Mouse (Mus musculus): Measurements from ENCODE around the gene Dmc1. TPM values are rescaled to one million over a fixed set of nuclear protein-coding genes. Genes with fewer than 3 reads are reported as not detected.

Gene Dmc1
- polyA plus RNA-seq, 1 experiment from 2014 or later: 0.15 TPM

DNA sequence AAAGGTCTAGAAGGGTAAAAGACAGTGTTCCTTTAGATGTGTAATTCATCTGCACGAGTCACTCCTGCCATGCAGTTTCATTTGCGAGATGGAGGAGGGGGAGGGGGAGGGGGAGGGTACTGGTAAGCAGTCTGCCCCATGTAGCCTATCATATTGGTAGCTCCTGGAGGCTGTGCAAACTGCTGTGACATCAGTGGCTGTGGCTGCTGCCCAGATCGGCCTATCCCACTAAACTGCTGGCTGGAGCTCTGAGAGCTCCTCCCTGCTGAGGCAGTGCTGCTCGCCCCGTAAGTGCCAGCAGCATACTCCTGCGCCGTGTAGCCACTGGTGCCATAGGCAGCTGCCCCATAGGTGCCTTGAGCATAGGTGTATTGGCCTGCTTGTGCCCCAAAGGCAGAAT, 75.0 kb downstream of the Dmc1 start:
- H3K27me3 ChIP-seq: no peaks in the 10 kb centered on the region
- ChIA-PET POLR2A (interaction anchor here (3.1 kb wide), 1 partner anchor 13 kb away, joined by 11 read pairs; the partner anchor contains the start of gene Kdelr3), CTCF (interaction anchor here (1.1 to 1.3 kb wide), 3 partner anchors 17 to 287 kb away, joined by 3 read pairs; partner anchors contain the start of gene Ddx17)
- ATAC-seq (peak; percentile 46), DNase-seq (ENCODE audit: low read depth, low spot score) (no peak)
- in situ Hi-C loops (cut with MboI; ENCODE audit: low pct_unique_long_range_greater_than_20kb): no loop called here
- TF ChIP-seq CTCF (IDR thresholded peaks at IDR 0.05): no peak

DNA sequence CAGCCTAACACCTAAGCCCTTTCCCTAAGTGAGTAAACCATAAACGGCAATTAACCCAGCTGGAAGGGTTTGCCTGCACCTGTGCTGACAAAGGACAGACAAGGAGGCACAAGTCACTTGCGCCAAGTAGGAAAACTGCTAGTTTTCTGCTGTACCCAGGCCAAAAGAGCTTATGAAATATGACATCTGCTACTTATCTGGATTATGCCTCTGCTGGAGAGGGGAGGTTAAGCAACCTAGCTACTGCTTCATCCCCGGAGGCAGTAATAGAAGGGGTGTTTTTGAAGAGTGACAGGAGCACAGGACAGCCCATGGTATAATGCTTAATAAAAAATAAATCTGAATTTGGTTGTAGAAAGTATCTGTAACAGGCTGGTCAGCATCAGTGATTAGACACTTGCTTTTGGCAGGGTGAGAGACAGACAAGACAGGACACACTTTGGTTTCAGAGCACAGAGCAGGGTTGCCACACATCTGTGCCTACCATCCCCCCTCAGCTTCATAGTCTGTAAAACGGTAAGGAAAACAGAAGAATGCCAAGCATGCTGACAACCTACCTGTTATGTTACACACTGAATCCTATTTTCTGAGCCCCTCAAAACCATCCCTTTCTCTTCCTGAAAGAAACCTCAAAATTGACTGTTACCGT, 76.8 kb downstream of the Dmc1 start:
- ChIA-PET POLR2A (interaction anchor here (1.4 to 3.1 kb wide), 3 partner anchors 11 to 144 kb away, joined by 3 to 11 read pairs (median 5); partner anchors contain the start of gene Kdelr3), CTCF (interaction anchor here (1.0 kb wide), 1 partner anchor 10 kb away, joined by 3 read pairs; no protein-coding TSS in a partner anchor)
- no peak for TF ChIP-seq CTCF (IDR thresholded peaks at IDR 0.05)
- DNase-seq (ENCODE audit: low read depth, low spot score): no peak
- no peak for ATAC-seq
- no peaks in the 10 kb centered on the region for H3K27me3 ChIP-seq
- in situ Hi-C loops (cut with MboI; ENCODE audit: low pct_unique_long_range_greater_than_20kb): no loop called here

DNA sequence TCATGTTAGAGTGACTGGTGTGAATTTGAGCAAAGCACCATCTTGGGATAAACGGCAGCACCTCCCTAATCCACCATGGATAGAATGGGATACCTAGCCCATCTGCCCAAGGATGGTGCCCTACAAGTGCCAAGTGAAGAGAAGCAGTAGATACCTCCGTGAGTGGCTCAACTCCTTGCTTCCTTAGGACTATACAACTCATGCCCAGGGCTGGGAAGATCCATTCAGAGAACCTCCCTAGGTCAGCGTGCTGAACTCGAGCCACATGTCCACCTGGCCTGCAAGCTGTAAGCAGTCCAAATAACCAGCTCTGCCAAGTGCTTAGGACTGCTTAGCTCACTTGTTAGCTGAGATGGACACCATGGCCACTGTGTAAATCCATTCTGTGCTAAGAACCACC, 77.7 kb downstream of the Dmc1 start:
- DNase-seq (ENCODE audit: low read depth, low spot score): no peak
- no peak for TF ChIP-seq CTCF (IDR thresholded peaks at IDR 0.05)
- CTCF ChIA-PET: no interaction called here
- POLR2A ChIA-PET: interaction anchor here (1.4 to 1.9 kb wide), 2 partner anchors 10 to 143 kb away, joined by 3 to 5 read pairs; no protein-coding TSS in a partner anchor
- no peaks in the 10 kb centered on the region for H3K27me3 ChIP-seq
- no peak for ATAC-seq
- in situ Hi-C loops (cut with MboI; ENCODE audit: low pct_unique_long_range_greater_than_20kb): no loop called here

DNA sequence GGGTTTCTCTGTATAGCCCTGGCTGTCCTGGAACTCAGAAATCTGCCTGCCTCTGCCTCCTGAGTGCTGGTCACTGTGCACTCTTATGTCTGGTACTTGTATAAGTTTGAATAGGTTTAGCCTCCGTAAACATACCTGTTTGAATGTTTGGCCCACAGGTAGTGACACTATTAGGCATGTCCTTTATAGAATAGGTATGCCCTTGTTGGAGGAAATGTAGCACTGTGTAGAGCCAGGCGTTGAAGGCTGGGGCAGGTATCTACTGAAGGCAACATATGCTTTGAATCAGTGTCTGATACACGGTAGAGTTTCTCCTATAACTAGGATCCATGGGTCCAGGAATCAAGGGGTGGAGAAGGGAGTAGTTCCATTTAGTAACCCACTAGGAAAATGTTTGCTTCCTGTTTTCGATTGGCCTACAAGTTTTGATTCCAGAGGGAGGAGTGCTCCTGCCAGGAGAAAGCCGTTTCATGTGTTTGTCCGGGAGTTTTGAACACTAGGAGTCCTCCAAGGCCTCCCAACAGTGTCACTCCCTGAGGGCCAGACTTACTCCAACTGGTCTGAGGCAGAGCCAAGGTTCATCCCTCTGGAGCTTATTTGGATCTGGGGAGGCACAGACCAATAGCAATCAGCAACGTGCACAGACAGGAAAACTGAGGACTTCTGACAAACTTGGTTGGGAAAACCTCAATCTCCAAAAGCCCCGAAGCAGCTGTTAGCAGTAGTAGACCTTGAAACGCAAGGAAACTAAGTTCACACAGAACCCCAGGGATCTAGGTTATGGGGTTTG, 78.7 kb downstream of the Dmc1 start:
- DNase-seq (ENCODE audit: low read depth, low spot score) (no peak), ATAC-seq (no peak)
- TF ChIP-seq CTCF (IDR thresholded peaks at IDR 0.05): no peak
- ChIA-PET CTCF (no interaction called here), POLR2A (interaction anchor here (1.9 kb wide), 1 partner anchor 9 kb away, joined by 5 read pairs; no protein-coding TSS in a partner anchor)
- in situ Hi-C loops (cut with MboI; ENCODE audit: low pct_unique_long_range_greater_than_20kb): no loop called here
- no peaks in the 10 kb centered on the region for H3K27me3 ChIP-seq

DNA sequence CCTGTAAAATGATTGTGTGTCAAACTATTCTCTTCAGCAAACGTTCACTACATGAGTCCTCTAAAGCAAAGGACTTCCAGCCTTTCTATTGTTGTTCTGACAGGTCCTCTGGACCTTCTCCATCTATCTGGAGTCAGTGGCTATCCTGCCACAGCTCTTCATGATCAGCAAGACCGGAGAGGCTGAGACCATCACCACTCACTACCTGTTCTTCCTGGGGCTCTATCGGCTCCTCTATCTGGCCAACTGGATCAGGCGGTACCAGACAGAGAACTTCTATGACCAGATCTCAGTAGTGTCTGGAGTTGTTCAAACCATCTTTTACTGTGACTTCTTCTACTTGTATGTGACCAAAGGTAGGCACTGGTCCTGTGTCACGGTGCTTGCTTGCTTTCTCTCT, 79.3 kb downstream of the Dmc1 start:
- CTCF ChIA-PET: no interaction called here
- DNase-seq (ENCODE audit: low read depth, low spot score): no peak
- no peaks in the 10 kb centered on the region for H3K27me3 ChIP-seq
- in situ Hi-C loops (cut with MboI; ENCODE audit: low pct_unique_long_range_greater_than_20kb): no loop called here
- POLR2A ChIA-PET: no interaction called here
- no peak for TF ChIP-seq CTCF (IDR thresholded peaks at IDR 0.05)
- no peak for ATAC-seq

DNA sequence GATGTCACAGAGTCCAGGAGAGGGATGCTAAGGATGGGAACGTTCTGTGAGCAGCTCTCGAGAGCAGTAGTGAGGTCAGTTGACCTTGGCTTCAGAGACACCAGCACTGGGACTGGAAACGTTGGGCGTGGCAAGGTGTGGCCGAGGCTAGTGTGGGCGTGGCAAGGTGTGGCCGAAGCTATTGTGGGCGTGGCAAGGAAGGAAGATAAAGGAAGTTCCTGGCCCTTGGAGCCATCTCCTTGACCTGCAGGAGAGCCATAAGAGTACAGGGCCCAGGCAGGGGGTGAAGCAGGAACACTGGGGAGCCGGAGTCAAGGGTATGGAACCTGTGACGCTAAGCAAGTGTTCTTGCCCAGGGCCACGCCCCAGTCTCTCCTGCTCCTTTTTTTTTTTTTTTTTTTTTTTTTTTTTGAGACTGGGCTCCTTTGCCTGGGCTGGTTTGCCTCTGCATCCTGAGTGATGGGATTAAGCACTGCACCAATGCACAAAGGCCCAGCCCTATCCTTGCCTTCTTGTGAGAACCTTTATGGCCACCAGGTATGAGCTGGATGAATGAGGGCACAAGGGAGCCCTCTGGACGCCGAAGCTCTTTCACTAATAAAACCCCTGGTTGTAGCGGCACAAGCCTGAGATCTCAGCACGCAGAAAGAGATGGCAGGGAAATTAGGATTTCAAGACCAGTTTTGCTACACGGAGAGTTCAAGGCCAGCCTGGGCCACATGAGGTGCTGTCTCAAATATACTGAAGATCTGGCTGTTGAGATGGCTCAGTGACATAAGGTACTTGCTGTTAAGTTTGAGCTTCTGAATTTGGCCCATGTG, 85.3 kb downstream of the Dmc1 start:
- ChIA-PET CTCF (no interaction called here), POLR2A (no interaction called here)
- in situ Hi-C loops (cut with MboI; ENCODE audit: low pct_unique_long_range_greater_than_20kb): no loop called here
- ATAC-seq (no peak), DNase-seq (ENCODE audit: low read depth, low spot score) (no peak)
- no peak for TF ChIP-seq CTCF (IDR thresholded peaks at IDR 0.05)
- no peaks in the 10 kb centered on the region for H3K27me3 ChIP-seq

DNA sequence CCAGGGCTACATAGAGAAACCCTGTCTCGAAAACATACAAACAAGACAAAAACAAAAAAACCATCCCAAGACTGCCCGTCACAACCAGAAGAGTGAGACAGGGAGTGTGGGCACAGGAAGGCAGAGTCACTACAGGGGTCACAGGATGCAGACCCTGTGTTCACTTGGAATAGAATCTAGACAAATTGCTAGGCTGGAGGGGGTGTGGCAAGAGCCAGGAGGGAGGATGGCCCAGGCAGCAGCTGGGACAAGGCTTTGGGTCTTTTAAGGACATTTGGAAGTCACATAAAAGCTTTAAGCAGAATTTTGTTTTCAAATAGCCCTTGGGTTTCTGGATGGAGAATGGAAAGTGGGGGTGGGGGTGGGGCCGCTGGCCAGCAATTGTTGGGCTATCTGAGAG, 86.3 kb downstream of the Dmc1 start:
- CTCF ChIA-PET: no interaction called here
- ATAC-seq (no peak), DNase-seq (ENCODE audit: low read depth, low spot score) (no peak)
- TF ChIP-seq CTCF (IDR thresholded peaks at IDR 0.05): no peak
- no peaks in the 10 kb centered on the region for H3K27me3 ChIP-seq
- POLR2A ChIA-PET: interaction anchor here (0.5 to 2.3 kb wide), 2 partner anchors 13 to 14 kb away, joined by 3 to 6 read pairs; partner anchors contain the start of gene Kcnj4
- in situ Hi-C loops (cut with MboI; ENCODE audit: low pct_unique_long_range_greater_than_20kb): no loop called here

DNA sequence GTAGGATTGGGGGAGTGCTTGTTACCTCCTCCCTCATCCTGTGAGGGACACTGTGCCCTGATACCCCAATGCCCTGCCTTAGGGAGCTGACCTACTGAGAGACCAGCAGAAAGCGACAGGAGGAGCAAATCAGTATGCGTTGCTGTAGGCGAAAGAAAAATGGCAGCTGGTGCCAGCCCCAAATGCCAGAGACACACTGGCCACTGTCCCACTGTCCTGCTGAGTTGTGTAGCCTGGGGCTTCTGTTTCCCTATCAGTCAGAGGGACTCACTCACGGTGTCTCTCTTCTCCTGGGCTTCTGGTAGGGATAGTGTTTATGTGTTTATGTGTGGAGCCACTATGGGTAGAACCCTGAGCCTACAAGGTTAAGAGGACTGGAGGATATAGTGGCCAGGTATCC, 87.2 kb downstream of the Dmc1 start:
- CTCF ChIA-PET: no interaction called here
- no peaks in the 10 kb centered on the region for H3K27me3 ChIP-seq
- no peak for ATAC-seq
- POLR2A ChIA-PET: interaction anchor here (0.5 to 2.3 kb wide), 3 partner anchors 13 to 268 kb away, joined by 3 to 6 read pairs (median 4); partner anchors contain the start of gene Kcnj4
- in situ Hi-C loops (cut with MboI; ENCODE audit: low pct_unique_long_range_greater_than_20kb): no loop called here
- DNase-seq (ENCODE audit: low read depth, low spot score): no peak
- TF ChIP-seq CTCF (IDR thresholded peaks at IDR 0.05): no peak

DNA sequence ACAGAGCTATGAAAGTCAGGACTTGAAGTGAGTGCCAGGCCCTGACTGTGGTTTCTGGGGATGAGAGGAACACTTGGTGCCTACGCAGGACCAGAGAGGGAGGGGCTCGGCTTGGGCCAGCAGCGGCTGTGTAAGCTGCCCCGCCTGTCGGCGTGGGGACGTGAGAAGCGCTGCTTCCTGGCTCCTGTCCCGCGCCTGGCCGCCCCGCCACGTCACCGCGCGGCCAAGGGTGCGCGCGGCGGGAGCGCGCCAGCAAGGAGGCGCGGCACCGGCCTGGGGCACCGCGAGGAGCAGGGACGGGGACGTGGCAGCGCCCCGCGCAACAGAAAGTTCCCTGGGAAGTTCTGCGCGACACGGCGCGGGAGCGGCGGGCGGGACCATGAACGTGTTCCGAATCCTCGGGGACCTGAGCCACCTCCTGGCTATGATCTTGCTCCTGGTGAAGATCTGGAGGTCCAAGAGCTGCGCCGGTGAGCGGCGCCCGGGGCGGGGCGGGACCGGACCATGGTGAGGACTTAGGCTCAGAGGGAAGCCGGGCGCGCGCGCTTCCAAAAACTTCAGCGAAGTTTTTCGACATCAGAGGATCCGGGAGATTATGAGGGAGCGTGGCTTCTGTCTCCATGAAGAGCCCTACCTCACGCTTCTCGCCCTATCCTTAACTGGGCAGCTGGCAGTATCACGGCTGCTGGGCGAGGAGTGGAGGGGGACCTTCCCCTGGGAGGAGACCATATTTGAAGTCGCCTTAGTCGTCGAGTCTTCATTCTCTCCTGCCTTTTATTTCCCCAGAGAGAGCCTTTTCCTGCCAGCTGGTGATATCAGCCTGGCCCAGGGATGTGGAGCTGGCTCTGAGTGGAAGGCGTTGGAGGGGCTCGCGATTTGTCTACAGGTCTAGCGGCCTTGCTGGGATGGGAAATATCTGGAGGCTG, 88.5 kb downstream of the Dmc1 start, which contains the start of gene Kdelr3:
Kdelr3 (plus strand) TSS at position 241 of the 926 bp plus-strand sequence.
- peaks cover under 1% of the 10 kb centered on the region for H3K27me3 ChIP-seq
- DNase-seq (ENCODE audit: low read depth, low spot score) (no peak), ATAC-seq (peak; percentile 44)
- TF ChIP-seq CTCF (IDR thresholded peaks at IDR 0.05): no peak
- POLR2A ChIA-PET: interaction anchor here (1.1 to 2.3 kb wide), 3 partner anchors 11 to 13 kb away, joined by 5 to 11 read pairs (median 6); partner anchors contain the start of gene Kcnj4
- CTCF ChIA-PET: interaction anchor here (1.5 kb wide), 1 partner anchor 35 kb away, joined by 3 read pairs; no protein-coding TSS in a partner anchor
- in situ Hi-C loops (cut with MboI; ENCODE audit: low pct_unique_long_range_greater_than_20kb): no loop called here

Measured in Patski (cell line).